Mouse (Mus musculus) adrenal gland, adult 8-10 months (tissue): ENCODE data around the gene Fcor. TPM values are rescaled to one million over a fixed set of nuclear protein-coding genes. Genes with fewer than 3 reads are reported as not detected.

Experiments used
- total RNA-seq, 4 experiments: library from RNA; stranded (reverse); gene quantifications; 2 replicates each; pipeline ENCODE4 v1.2.4; 2022

The Fcor gene
- total RNA-seq, 4 experiments from 2014 or later = 8.1 to 26.3 (median 22.4) TPM

Other genes starting within 250 kb of the Fcor start
- gene Pex11g, start 204.7 kb downstream of the Fcor start, total RNA-seq = 10 to 100 TPM; 10.4 to 20.2 (median 12.1) TPM
- gene Tex45, start 201.5 kb downstream of the Fcor start, total RNA-seq = under 1 TPM in 2 of 4 experiments, not detected in 2; 0.28 to 0.46 TPM
- 10 to 100 TPM; 20.6 to 22.9 (median 21.7) TPM for gene Zfp358, start 179.2 kb downstream of the Fcor start, total RNA-seq
- 10 to 100 TPM; 45.0 to 82.0 (median 60.3) TPM for gene Mcoln1, start 171.9 kb downstream of the Fcor start, total RNA-seq
- 10 to 100 TPM; 49.3 to 73.9 (median 63.2) TPM for gene Pnpla6, start 157.0 kb downstream of the Fcor start, total RNA-seq
- not detected for gene C330021F23Rik, start 104.4 kb downstream of the Fcor start, total RNA-seq
- 10 to 100 TPM in 2 of 4 experiments, 1 to 10 TPM in 2; 4.7 to 15.5 (median 10.0) TPM for gene Camsap3, start 85.1 kb downstream of the Fcor start, total RNA-seq
- gene Xab2, start 51.0 kb downstream of the Fcor start, total RNA-seq = 10 to 100 TPM; 37.2 to 44.3 (median 42.5) TPM
- 100 to 1,000 TPM in 1 of 4 experiments, 10 to 100 TPM in 3; 86.7 to 108 (median 94.2) TPM for gene Pet100, start 50.8 kb downstream of the Fcor start, total RNA-seq
- not detected for gene Pcp2, start 46.8 kb downstream of the Fcor start, total RNA-seq
- gene Stxbp2, start 41.4 kb downstream of the Fcor start, total RNA-seq = 100 to 1,000 TPM in 2 of 4 experiments, 10 to 100 TPM in 2; 76.2 to 107 (median 99.8) TPM
- 100 to 1,000 TPM in 3 of 4 experiments, 10 to 100 TPM in 1; 50.2 to 152 (median 108) TPM for gene Retn, start 16.6 kb downstream of the Fcor start, total RNA-seq
- gene Mcemp1, start 6.6 kb downstream of the Fcor start, total RNA-seq = under 1 TPM in 3 of 4 experiments, not detected in 1; 0.17 to 0.40 (median 0.26) TPM
- gene Trappc5, start 3.9 kb upstream of the Fcor start, total RNA-seq = 10 to 100 TPM; 21.0 to 23.6 (median 22.5) TPM
- under 1 TPM; 0.12 to 0.54 (median 0.45) TPM for gene Fcer2a, start 21.8 kb upstream of the Fcor start, total RNA-seq
- gene Clec4g, start 48.3 kb upstream of the Fcor start, total RNA-seq = not detected
- gene Cd209a, start 76.6 kb upstream of the Fcor start, total RNA-seq = 1 to 10 TPM in 2 of 4 experiments, under 1 TPM in 1, not detected in 1; 0.28 to 1.4 (median 1.2) TPM
- not detected for gene Cd209e, start 181.9 kb upstream of the Fcor start, total RNA-seq
- 1 to 10 TPM in 3 of 4 experiments, under 1 TPM in 1; 0.73 to 2.2 (median 1.4) TPM for gene Cd209d, start 206.2 kb upstream of the Fcor start, total RNA-seq